Mouse (Mus musculus) liver, embryonic 16.5 days (tissue): Measurements from ENCODE around the gene Rnf144a. TPM values are rescaled to one million over a fixed set of nuclear protein-coding genes. Genes with fewer than 3 reads are reported as not detected.
"Not testable (repeated sequence)": the region's sequence is repeated elsewhere in the genome, so short reads cannot be mapped to it uniquely, and the experiment has no call there.

Experiments used
- ATAC-seq: fragments of 200-750 bp; cut with Nextera tagmentation; 2 replicates; pipeline ENCODE4 v1.8.0; 2017; ENCODE audit warnings: low read depth, mild to moderate bottlenecking, moderate number of reproducible peaks, moderate library complexity
- H3K27ac ChIP-seq: fragments of 300-500 bp; sonication (generic); 2 replicates; pipeline ENCODE4 v1.5.1; 2014; ENCODE audit warnings: mild to moderate bottlenecking, low read length
- H3K27me3 ChIP-seq: fragments of 300-500 bp; sonication (generic); 2 replicates; pipeline ENCODE4 v1.6.1; 2014; ENCODE audit warnings: low read depth, low read length, mixed read lengths; ENCODE audit not compliant: control insufficient read depth, insufficient read depth
- H3K36me3 ChIP-seq: fragments of 300-500 bp; sonication (generic); 2 replicates; pipeline ENCODE4 v1.6.1; 2014; ENCODE audit warnings: mild to moderate bottlenecking; ENCODE audit not compliant: control insufficient read depth, insufficient read depth
- H3K4me1 ChIP-seq: fragments of 300-500 bp; sonication (generic); 2 replicates; pipeline ENCODE4 v1.6.1; 2014; ENCODE audit warnings: low read depth, low read length, mixed read lengths; ENCODE audit not compliant: control insufficient read depth
- H3K4me2 ChIP-seq: fragments of 300-500 bp; sonication (generic); 2 replicates; pipeline ENCODE4 v1.6.1; 2014; ENCODE audit warnings: low read depth, low read length, mixed read lengths
- H3K4me3 ChIP-seq: fragments of 300-500 bp; sonication (generic); 2 replicates; pipeline ENCODE4 v1.5.1; 2014; ENCODE audit warnings: low read depth, mild to moderate bottlenecking, low read length
- H3K9ac ChIP-seq: fragments of 300-500 bp; sonication (generic); 2 replicates; pipeline ENCODE4 v1.6.1; 2014; ENCODE audit warnings: low read depth, low read length
- H3K9me3 ChIP-seq: fragments of 300-500 bp; sonication (generic); replicated peaks from 2 replicates; pipeline ENCODE4 v1.6.1; 2016; ENCODE audit warnings: low read length; ENCODE audit not compliant: control insufficient read depth
- WGBS: fragments of 180-500 bp; shearing (Covaris S2); extraction: QIAGEN DNeasy Blood & Tissue Kit; methylation state at CpG from one replicate; pipeline ENCODE4 v1.1.7; 2014; ENCODE audit not compliant: insufficient replicate concordance; 5-methylcytosine and 5-hydroxymethylcytosine counted together
- polyA plus RNA-seq: library from polyadenylated mRNA; unstranded; fragments of >200 nt; fragmentation: Nextera tagmentation; extraction: Ambion mirVana; gene quantifications from 2 replicates; pipeline ENCODE4 v1.2.1, GENCODE M21; 2015

The Rnf144a gene
- polyA plus RNA-seq, 1 experiment from 2014 or later = 3.2 TPM

DNA sequence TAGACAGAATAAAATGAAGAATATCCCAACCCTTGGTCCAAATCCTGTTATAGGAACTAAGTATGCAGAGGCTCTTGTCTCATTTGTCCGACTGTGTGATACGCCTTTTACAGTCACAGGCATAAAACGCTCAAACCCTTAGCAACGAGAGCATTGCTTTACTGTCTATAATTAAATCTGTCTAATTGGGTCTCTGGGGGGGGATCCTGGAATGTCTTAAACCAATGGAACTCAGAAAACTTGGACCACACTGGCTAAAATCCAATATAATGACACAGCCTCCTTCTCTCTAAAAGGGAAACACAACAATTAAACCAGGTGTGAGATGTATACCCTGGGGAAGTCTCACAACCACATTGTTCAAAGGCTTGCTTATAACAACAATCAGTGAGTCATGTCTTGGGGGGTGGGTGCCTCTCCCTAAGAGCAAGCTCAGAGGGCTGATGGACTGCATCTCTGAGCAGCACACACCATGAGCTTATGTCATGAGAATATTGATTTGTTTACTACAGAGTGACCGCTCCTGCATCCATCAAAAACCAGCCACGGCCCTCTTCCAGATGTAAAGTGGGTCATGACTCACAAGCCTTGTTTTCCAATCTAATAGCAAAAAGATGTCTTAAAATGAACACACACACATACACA, 85.9 kb downstream of the Rnf144a start:
- H3K9me3 ChIP-seq = no peaks in the 10 kb centered on the region
- H3K27ac ChIP-seq = no peak overlapping the region
- no peak for ATAC-seq
- H3K9ac ChIP-seq = no peak overlapping the region
- H3K36me3 ChIP-seq = no peaks in the 10 kb centered on the region
- H3K27me3 ChIP-seq = no peaks in the 10 kb centered on the region
- 70% methylated on average over 6 of the region's 6 CpGs for WGBS
- no peak overlapping the region for H3K4me3 ChIP-seq
- no peak overlapping the region for H3K4me2 ChIP-seq
- H3K4me1 ChIP-seq = no peaks in the 10 kb centered on the region

DNA sequence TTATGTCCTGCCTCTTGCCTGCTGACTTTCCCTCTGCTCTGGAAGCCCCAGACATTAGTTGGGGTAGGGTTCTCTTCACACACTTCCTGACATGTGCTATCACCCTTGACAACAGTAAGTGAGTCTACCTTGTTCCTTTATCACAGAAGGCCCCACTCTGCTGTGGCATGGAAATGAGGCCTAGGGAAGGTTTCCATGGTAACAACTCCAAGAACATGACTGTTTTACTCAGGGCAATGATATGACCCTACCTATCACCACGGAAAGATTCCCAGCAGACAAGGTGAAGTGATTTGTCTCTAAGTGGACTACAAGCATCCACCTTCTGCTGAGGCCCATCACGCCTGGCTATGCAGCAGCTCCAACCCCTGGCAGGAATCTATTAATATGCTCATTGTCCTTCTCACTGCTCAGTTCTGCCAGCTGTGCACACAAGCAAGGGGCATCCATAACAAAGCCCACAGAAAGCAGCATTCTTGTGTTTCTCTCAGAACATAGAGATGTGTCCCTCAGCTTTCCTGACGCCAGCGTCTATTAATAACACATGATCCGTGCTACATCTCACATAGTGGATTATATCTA, 91.2 kb downstream of the Rnf144a start:
- no peak overlapping the region for H3K4me2 ChIP-seq
- no peak overlapping the region for H3K9ac ChIP-seq
- H3K4me3 ChIP-seq = no peak overlapping the region
- no peaks in the 10 kb centered on the region for H3K36me3 ChIP-seq
- H3K27ac ChIP-seq = no peak overlapping the region
- H3K27me3 ChIP-seq = no peaks in the 10 kb centered on the region
- no peaks in the 10 kb centered on the region for H3K9me3 ChIP-seq
- H3K4me1 ChIP-seq = no peaks in the 10 kb centered on the region
- no peak for ATAC-seq
- WGBS = 65% methylated on average over 5 of the region's 5 CpGs

DNA sequence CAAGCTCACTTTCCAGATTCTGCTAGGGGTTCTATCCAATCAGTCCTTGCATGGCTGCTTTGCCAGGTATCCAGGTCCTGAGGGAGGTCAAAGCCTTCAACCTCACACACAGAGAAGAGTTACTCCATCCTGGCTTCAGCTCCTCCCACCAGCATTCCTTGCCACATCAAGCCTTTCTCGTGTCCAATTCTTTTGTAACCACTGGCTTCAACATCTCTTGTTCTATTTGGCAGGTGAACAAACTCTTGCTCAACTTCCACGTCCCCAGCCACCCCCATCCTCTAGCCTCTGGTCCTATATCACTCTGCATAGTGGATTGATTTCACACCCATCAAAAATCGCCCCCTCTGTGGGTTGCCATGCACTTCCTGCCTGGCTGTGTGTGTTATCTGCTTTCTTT, 98.8 kb downstream of the Rnf144a start:
- Histone ChIP-seq H3K4me3 (no peak overlapping the region), H3K27ac (no peak overlapping the region), H3K27me3 (no peaks in the 10 kb centered on the region), H3K9ac (no peak overlapping the region), H3K4me1 (no peaks in the 10 kb centered on the region), H3K36me3 (no peaks in the 10 kb centered on the region), H3K4me2 (no peak overlapping the region), H3K9me3 (no peaks in the 10 kb centered on the region)
- 33% methylated on average over 3 of the region's 3 CpGs for WGBS
- ATAC-seq = no peak

DNA sequence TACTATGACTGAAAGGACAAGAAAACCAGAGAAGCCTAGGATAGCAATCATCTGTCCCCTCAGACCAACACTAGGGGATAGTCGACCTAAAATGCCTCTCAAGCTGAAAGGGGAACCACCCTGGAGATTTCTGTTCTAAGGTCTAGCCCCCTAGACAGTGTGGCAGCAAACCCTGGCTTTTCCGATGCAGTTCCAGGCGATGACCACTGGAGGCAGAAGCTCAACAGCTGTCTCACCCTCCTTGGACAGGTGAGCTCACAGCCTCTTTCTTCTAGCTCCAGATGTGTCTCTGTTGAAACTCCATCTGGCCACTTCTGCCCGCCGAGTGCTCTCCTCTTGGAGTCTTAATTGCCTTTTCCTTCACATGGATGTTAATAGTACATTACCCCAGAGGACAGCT, 100.1 kb downstream of the Rnf144a start:
- Histone ChIP-seq H3K9me3 (no peaks in the 10 kb centered on the region), H3K9ac (no peak overlapping the region), H3K4me2 (no peak overlapping the region), H3K4me1 (no peaks in the 10 kb centered on the region), H3K27ac (no peak overlapping the region), H3K27me3 (no peaks in the 10 kb centered on the region), H3K4me3 (no peak overlapping the region), H3K36me3 (no peaks in the 10 kb centered on the region)
- WGBS = 25% methylated on average over 5 of the region's 5 CpGs
- no peak for ATAC-seq

DNA sequence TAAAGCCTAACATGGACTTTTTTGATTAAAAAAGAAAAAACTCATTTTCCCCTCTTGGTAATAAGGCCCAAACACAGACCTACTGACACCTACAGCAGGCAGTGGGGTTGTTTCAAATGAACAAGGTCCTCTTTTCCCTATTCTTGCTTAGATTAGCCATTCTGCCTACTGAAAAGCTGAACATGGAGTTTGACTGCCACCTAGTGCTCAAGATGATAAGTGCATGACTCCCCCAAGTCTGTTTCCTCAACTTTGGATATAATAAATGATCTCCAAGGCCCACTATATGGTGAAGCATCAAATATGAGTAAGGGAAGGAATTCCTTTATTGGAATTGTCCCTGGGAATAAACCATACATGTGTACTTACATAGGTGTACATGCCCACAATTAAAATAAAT, 103.5 kb downstream of the Rnf144a start:
- H3K9me3 ChIP-seq = no peaks in the 10 kb centered on the region
- H3K4me2 ChIP-seq = no peak overlapping the region
- H3K4me1 ChIP-seq = no peaks in the 10 kb centered on the region
- H3K36me3 ChIP-seq = no peaks in the 10 kb centered on the region
- no peak overlapping the region for H3K9ac ChIP-seq
- H3K4me3 ChIP-seq = no peak overlapping the region
- H3K27me3 ChIP-seq = no peaks in the 10 kb centered on the region
- no peak for ATAC-seq
- H3K27ac ChIP-seq = no peak overlapping the region

DNA sequence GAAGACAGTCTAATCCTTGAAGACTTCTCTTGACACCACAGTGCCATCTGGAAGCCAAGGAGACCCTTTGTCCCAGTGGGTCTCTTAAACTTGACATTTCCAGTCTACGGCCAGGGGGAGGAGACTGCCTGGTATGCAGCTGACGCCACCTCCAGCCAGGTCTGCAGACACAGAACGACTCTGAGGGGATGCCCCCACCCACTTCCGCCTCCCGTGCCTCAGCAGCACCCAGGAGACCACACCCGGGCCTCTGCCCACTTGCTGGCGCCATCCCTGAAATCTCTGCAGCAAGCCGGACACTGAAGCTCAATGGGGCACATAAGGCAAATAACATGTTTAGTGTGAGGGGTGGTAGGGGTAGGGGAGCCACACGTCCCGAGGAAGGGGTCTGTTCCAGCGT, 104.8 kb downstream of the Rnf144a start:
- WGBS = 66% methylated on average over 11 of the region's 11 CpGs
- no peak for ATAC-seq

DNA sequence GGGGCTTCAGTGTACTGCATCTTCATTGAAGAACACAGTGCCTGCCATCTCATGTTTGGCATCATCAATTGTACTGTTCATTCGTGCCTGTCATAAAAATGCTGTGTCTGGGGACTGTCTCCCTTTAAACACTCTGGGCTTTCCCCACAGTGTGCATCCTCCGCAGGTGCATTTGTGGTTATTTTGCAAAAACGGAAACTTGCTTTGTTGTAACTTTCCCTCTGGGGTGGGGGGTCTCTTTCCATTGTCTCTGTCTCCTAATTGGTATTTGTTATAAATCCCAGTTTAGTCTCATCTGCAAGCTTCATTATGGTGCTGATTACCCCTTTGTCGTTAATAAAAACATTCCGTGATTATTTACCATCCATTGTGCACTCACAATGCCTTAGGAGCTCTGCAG, 112.2 kb downstream of the Rnf144a start:
- ATAC-seq = no peak
- no peaks in the 10 kb centered on the region for H3K4me1 ChIP-seq
- no peaks in the 10 kb centered on the region for H3K36me3 ChIP-seq
- no peaks in the 10 kb centered on the region for H3K9me3 ChIP-seq
- H3K4me2 ChIP-seq = no peak overlapping the region
- H3K27ac ChIP-seq = no peak overlapping the region
- no peak overlapping the region for H3K4me3 ChIP-seq
- no peaks in the 10 kb centered on the region for H3K27me3 ChIP-seq
- WGBS = 64% methylated on average over 5 of the region's 5 CpGs
- no peak overlapping the region for H3K9ac ChIP-seq

More for the DNA sequence above, 104.8 kb downstream of the Rnf144a start:
- Histone ChIP-seq H3K27ac (no peak overlapping the region), H3K36me3 (no peaks in the 10 kb centered on the region), H3K4me2 (no peak overlapping the region), H3K27me3 (no peaks in the 10 kb centered on the region), H3K9me3 (no peaks in the 10 kb centered on the region), H3K9ac (no peak overlapping the region), H3K4me1 (no peaks in the 10 kb centered on the region), H3K4me3 (no peak overlapping the region)

DNA sequence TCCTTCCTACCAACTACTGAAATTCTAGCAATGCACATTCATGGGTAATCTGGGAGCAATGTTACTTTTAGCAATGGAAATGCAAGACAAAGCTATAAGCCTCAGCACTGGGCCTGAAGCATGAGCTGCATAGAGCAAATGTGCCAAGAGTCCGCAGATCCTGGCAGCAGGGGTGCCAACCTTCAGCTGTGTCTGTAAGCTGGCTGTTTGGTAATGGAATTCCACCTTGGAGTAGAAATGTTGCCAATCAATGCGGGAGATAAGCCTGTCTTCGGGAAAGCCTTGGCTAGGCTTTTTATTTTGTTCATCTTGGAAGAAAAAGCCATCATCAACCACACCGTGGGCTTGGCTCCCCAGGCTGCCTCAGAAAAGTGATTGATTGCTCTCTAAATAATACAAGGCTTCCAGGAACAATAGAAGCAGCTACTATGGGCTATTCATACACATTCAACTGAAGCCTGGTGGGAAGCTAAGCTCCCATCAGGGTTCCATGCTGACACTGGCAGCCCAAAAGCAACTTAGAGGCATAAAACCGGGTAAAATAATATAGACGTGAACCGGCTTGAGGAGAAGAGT, 115.5 kb downstream of the Rnf144a start:
- WGBS = 50% methylated on average over 7 of the region's 7 CpGs
- Histone ChIP-seq H3K36me3 (no peaks in the 10 kb centered on the region), H3K4me3 (no peak overlapping the region), H3K9me3 (no peaks in the 10 kb centered on the region), H3K4me1 (no peaks in the 10 kb centered on the region), H3K27ac (no peak overlapping the region), H3K4me2 (no peak overlapping the region), H3K9ac (no peak overlapping the region), H3K27me3 (no peaks in the 10 kb centered on the region)
- ATAC-seq = no peak

DNA sequence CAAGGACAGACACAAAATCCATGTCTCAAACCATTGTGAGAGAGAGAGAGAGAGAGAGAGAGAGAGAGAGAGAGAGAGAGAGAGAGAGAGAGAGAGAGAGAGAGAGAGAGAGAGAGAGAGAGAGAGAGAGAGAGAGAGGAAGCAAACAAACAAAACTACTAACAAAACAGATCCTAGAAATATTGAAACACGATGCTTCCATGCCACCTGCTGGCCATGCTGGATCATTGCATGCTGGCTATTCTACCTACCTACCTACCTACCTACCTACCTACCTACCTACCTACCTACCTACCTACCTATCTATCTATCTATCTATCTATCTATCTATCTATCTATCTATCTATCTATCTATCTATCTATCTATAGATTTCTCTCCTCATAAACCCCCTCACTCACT, 119.1 kb downstream of the Rnf144a start:
- not testable (repeated sequence) for H3K9ac ChIP-seq, H3K27me3 ChIP-seq, H3K4me2 ChIP-seq, H3K27ac ChIP-seq, ATAC-seq, H3K9me3 ChIP-seq, H3K36me3 ChIP-seq, H3K4me1 ChIP-seq, H3K4me3 ChIP-seq
- 0% methylated on average over 1 of the region's 1 CpGs for WGBS
